Mouse (Mus musculus) midbrain, embryonic 13.5 days (tissue): ENCODE results near the gene Ggt1. TPM values are rescaled to one million over a fixed set of nuclear protein-coding genes. Genes with fewer than 3 reads are reported as not detected.

Experiments
- ATAC-seq: fragments of 200-750 bp; cut with Nextera tagmentation; 2 replicates; pipeline ENCODE4 v1.8.0; 2017; ENCODE audit warnings: mild to moderate bottlenecking, moderate TSS enrichment, moderate library complexity
- H3K27ac ChIP-seq: fragments of 300-500 bp; sonication (generic); 2 replicates; pipeline ENCODE4 v1.5.1; 2015; ENCODE audit warnings: inconsistent platforms, mild to moderate bottlenecking, moderate library complexity
- H3K27me3 ChIP-seq: fragments of 300-500 bp; sonication (generic); 2 replicates; pipeline ENCODE4 v1.6.1; 2015; ENCODE audit warnings: mild to moderate bottlenecking, inconsistent platforms
- H3K36me3 ChIP-seq: fragments of 300-500 bp; sonication (generic); 2 replicates; pipeline ENCODE4 v1.6.1; 2015; ENCODE audit warnings: mild to moderate bottlenecking, inconsistent platforms
- H3K4me1 ChIP-seq: fragments of 300-500 bp; sonication (generic); replicated peaks from 2 replicates; pipeline ENCODE4 v1.6.1; 2015; ENCODE audit warnings: inconsistent platforms
- H3K4me2 ChIP-seq: fragments of 300-500 bp; sonication (generic); replicated peaks from 2 replicates; pipeline ENCODE4 v1.6.1; 2015; ENCODE audit warnings: moderate library complexity, mild to moderate bottlenecking, inconsistent platforms
- H3K4me3 ChIP-seq: fragments of 300-500 bp; sonication (generic); replicated peaks from 2 replicates; pipeline ENCODE4 v1.5.1; 2015; ENCODE audit warnings: mild to moderate bottlenecking, inconsistent platforms
- H3K9ac ChIP-seq: fragments of 300-500 bp; sonication (generic); replicated peaks from 2 replicates; pipeline ENCODE4 v1.6.1; 2015; ENCODE audit warnings: mild to moderate bottlenecking, inconsistent platforms
- H3K9me3 ChIP-seq: fragments of 300-500 bp; sonication (generic); 2 replicates; pipeline ENCODE4 v1.6.1; 2016; ENCODE audit warnings: mild to moderate bottlenecking, inconsistent platforms
- WGBS: fragments of 180-500 bp; shearing (Covaris S2); methylation state at CpG from one replicate; pipeline ENCODE4 v1.1.7; 2015; 5-methylcytosine and 5-hydroxymethylcytosine counted together
- polyA plus RNA-seq: library from polyadenylated mRNA; unstranded; fragments of >200 nt; fragmentation: Nextera tagmentation; extraction: Ambion mirVana; gene quantifications from 2 replicates; pipeline ENCODE4 v1.2.1, GENCODE M21; 2015

Gene Ggt1
- polyA plus RNA-seq, 1 experiment from 2014 or later = 0.94 TPM

DNA sequence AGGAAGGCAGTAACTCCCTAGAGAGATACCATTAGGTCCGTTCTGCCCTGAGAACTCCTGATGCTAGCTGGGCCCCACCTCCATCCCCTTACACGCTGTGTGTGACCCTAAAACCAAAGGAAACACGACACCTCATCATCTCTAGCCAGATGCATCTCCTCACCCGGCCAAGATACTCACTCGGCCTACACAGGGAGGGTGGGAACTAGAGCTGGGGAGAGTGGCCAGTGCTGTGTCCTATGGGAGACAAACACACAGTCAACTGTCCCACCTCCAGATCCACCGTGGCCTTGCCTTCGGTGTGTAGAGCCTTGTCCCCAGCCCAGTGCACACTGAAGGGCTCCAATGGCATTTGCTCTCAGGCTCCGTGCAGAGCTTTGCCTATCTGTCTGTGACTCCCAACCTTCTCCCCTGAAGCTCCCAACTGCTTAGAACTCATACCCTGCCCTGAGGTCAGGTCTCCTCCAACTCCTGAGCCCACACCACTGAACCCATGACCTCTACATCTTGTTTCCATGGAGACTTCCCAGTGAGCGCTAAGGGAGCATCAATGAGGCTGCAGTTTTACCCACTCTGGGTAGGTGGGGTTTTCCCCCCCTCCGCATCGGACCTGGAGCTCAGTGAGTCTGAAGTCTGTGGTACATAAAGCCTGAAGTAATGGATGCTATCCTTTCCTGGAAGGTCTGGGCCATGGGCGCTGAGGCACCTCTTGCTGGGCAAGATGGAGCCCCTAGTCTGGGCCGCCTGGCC, 8.5 kb upstream of the Ggt1 start:
- Histone ChIP-seq H3K4me1 (peaks cover 23% of the 10 kb centered on the region), H3K27me3 (no peaks in the 10 kb centered on the region), H3K9ac (no peak overlapping the region), H3K4me3 (no peak overlapping the region), H3K9me3 (no peaks in the 10 kb centered on the region), H3K27ac (no peak overlapping the region), H3K36me3 (peaks cover 36% of the 10 kb centered on the region), H3K4me2 (no peak overlapping the region)
- WGBS = 74% methylated on average over 13 of the region's 13 CpGs
- no peak for ATAC-seq

DNA sequence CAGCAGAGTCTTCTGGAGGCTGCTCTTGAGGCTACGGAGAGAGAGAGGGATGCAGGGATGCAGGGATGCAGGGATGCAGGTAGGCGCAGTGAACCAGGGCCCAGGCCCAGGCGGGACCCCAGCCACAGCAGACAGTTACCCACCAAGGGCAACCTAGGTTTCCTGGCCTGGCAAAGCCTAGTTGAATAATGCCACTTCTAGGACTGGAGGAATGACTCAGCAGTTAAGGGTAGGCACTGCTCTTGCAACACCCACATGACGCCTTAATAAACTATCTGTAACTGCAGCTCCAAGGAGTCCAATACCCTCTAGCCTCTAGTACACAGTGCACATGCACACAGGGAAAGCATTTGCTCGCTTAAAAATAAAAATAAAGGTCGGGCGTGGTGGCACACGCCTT, 7.3 kb upstream of the Ggt1 start:
- H3K36me3 ChIP-seq = peaks cover 36% of the 10 kb centered on the region
- ATAC-seq = no peak

DNA sequence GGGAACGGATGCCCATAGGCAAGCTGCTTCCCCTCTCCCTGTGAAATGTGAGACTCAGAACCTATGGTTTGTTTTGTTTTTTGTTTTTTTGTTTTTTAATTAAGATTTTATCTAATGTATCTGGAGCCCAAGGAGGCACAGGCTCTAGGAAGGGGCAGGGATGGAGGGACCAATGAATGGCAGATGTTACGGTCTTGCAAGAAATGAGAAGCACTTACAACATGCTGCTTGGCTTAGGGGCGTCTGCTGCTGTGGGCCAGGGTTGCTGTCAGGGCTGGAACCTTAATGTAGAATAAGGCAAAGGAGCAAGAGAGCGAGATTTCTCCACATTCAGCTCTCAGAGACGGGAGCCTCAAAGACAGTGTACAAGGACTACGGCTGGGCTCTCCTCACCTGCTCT, 5.8 kb upstream of the Ggt1 start:
- peaks cover under 1% of the 10 kb centered on the region; the same call in 1 of the 2 replicates for H3K27me3 ChIP-seq
- H3K9me3 ChIP-seq = no peaks in the 10 kb centered on the region
- no peak overlapping the region for H3K4me3 ChIP-seq
- no peak overlapping the region for H3K9ac ChIP-seq
- ATAC-seq = no peak
- H3K4me1 ChIP-seq = peaks cover 36% of the 10 kb centered on the region
- 0 out of 2 replicates have a peak overlapping the region, but pooled peaks have one; percentile 9 for H3K4me2 ChIP-seq
- peaks cover 36% of the 10 kb centered on the region for H3K36me3 ChIP-seq
- 83% methylated on average over 6 of the region's 6 CpGs for WGBS
- peak overlapping the region; percentile 44; the same call in 1 of the 2 replicates for H3K27ac ChIP-seq

More for the DNA sequence above, 7.3 kb upstream of the Ggt1 start:
- WGBS = 89% methylated on average over 8 of the region's 8 CpGs
- no peak overlapping the region for H3K9ac ChIP-seq
- no peak overlapping the region for H3K4me3 ChIP-seq
- H3K4me2 ChIP-seq = no peak overlapping the region
- H3K27me3 ChIP-seq = no peaks in the 10 kb centered on the region
- peaks cover 31% of the 10 kb centered on the region for H3K4me1 ChIP-seq
- H3K9me3 ChIP-seq = no peaks in the 10 kb centered on the region
- H3K27ac ChIP-seq = no peak overlapping the region

DNA sequence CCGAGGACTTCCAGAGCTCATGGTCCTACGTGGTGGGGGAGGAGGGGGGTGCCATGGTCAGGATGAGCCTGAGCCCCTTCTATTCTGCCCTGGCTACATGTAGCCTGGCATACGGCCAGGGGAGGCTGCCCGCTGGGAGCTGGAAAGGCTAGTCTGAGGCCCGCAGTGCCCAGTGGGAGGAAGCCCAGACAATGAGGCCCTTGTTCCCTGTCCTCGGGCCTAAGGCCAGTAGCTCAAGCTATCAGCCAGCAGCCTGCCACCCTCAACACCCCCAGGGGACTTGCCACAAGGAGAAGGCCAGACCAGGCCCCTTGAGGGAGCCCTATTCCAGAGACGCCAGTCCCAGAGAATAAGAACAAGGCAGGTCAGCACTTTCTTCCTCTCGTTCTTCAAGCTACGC, 5.4 kb upstream of the Ggt1 start:
- H3K4me2 ChIP-seq = 0 out of 2 replicates have a peak overlapping the region, but pooled peaks have one; percentile 9
- peak overlapping the region; percentile 74 for H3K27ac ChIP-seq
- ATAC-seq = peak; percentile 49
- no peak overlapping the region for H3K9ac ChIP-seq
- 37% methylated on average over 9 of the region's 9 CpGs for WGBS
- H3K4me3 ChIP-seq = no peak overlapping the region
- peaks cover 5% of the 10 kb centered on the region for H3K27me3 ChIP-seq
- no peaks in the 10 kb centered on the region for H3K9me3 ChIP-seq
- peaks cover 36% of the 10 kb centered on the region for H3K36me3 ChIP-seq
- peaks cover 41% of the 10 kb centered on the region for H3K4me1 ChIP-seq

DNA sequence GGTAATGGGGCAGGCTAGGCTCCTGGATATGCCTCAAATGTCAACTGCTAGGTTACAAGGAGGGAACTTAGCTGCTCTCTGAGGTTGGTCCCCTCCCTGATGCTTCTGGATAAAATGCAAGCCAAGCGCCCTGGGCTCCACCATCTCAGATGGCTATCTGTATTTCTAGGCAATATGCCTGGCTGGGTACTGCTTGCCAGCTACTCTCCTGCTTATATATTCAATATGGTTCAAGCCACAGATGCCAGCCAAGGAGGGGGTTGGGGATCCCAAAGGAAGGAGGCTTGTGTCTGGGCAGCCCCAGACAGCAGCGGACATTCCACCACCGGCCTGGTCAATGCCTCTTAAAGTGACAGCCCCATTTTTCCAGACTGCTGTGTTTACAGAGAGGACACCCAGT, 2.9 kb upstream of the Ggt1 start:
- Histone ChIP-seq H3K4me1 (peaks cover 43% of the 10 kb centered on the region), H3K27me3 (peaks cover 19% of the 10 kb centered on the region), H3K36me3 (peaks cover 26% of the 10 kb centered on the region), H3K4me3 (peak overlapping the region; percentile 70), H3K4me2 (peak overlapping the region; percentile 89), H3K9ac (peak overlapping the region; percentile 86), H3K27ac (peak overlapping the region; percentile 93), H3K9me3 (no peaks in the 10 kb centered on the region)
- 26% methylated on average over 3 of the region's 3 CpGs for WGBS
- no peak for ATAC-seq

DNA sequence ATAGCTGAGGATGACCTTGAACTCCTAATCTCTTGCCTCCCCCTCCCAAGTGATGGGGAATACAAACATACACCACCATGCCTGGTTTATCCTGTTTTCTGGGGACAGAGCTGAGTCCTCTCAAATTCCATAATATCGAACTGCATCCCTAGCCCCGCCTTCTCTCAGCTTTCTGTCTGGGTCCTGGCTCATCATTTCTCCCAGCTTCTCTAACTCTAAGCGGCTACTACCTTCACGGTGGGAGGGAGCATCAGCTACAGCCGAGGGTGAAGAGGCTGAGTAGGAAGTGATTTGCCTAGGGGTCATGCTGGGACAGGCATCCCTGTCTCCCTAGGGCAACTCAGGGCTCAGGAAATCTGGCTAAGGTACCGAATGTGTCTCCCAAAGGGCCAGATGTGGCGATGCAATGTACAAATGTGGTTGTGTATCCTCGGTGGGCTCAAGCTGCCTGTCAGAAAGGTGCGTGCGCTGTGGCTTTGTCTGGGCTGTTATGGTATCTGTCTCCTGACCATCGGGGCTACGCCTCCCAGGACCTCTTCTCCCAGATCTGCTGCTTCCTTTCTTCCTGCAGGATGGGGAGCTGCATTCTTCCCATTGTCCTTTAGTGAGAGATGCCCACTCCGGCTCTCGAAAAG, 2.2 kb upstream of the Ggt1 start:
- ATAC-seq = peak; percentile 19
- peaks cover 43% of the 10 kb centered on the region for H3K4me1 ChIP-seq

DNA sequence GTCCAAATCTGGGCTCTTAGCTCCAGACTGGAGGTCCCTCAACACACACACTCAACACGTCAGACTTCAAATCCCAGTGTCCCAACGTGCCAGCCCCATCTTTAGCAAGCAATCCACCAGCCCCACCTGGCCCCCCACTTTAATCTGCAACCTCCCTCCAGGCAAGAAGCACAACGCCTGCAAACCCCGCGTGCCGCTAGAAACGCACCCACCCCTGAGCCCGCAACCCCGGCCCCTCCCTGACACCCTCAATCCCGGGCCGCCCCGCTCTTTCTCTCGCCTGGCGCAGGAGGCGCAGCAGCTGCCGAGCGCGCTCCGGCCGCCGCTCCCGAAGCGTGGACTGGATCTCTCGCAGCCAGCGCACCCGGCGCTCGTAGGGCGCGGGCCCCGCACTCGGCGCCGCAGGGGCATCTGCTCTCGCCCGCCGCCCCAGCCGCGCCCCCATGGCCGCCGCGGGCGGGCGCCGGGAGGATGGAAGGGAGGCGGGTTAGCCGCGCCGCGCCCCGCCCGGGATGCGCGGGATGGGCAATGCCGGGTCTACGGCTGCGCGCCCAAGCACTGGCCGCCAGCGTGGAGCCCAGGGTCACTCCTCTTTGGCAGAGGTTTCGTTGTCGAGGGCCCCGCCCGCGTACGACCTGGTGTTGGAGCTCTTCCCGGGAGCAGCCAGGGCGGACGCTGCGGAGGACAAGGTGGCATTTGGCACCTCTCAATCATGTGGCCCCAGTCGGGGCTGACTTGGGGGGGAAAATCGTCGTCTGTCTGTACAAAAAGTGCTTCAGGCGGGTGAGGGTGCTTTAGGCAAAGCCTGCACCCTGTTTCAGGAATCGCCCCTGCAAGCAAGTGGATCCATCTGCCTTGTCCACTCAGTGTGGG, 1.5 kb upstream of the Ggt1 start, which contains the start of gene Lrrc75b:
Gene Lrrc75b, minus strand, starts transcription at position 655 of the 873 bp plus-strand sequence.
- H3K4me1 ChIP-seq = peaks cover 43% of the 10 kb centered on the region
- peak within 1 kb of the TSS; percentile 89 for H3K4me2 ChIP-seq
- H3K9me3 ChIP-seq = no peaks in the 10 kb centered on the region
- peak within 1 kb of the TSS; percentile 86 for H3K9ac ChIP-seq
- WGBS = under 1% methylated on average over 75 of the region's 75 CpGs
- H3K36me3 ChIP-seq = peaks cover 17% of the 10 kb centered on the region
- peak within 1 kb of the TSS; percentile 93 for H3K27ac ChIP-seq
- peaks cover 19% of the 10 kb centered on the region for H3K27me3 ChIP-seq
- peak within 1 kb of the TSS; percentile 70 for H3K4me3 ChIP-seq
- ATAC-seq = peak; percentile 56

More for the DNA sequence above, 2.2 kb upstream of the Ggt1 start:
- Histone ChIP-seq H3K27ac (peak overlapping the region; percentile 93), H3K4me2 (peak overlapping the region; percentile 89), H3K9me3 (no peaks in the 10 kb centered on the region), H3K4me3 (peak overlapping the region; percentile 70), H3K36me3 (peaks cover 20% of the 10 kb centered on the region), H3K9ac (peak overlapping the region; percentile 86), H3K27me3 (peaks cover 19% of the 10 kb centered on the region)
- WGBS = 3% methylated on average over 14 of the region's 14 CpGs

DNA sequence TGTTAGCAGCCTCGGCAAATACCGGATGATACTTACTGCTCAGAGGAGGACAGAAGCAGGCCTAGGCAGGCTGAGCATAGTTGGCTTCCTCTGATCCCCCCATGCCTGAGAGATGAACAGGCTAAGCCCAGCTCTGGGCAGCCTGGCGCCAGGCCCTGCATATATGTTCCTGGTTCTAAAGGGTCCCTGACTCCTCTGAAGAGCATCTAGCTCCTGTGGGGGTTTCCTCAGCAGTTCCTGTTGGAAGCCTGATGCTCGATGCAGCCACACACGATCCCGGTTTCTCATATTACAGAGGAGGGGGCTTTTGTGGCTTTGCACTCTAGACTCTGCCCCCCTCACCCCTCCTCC, 880 bp upstream of the Ggt1 start:
- peak; percentile 53 for ATAC-seq

DNA sequence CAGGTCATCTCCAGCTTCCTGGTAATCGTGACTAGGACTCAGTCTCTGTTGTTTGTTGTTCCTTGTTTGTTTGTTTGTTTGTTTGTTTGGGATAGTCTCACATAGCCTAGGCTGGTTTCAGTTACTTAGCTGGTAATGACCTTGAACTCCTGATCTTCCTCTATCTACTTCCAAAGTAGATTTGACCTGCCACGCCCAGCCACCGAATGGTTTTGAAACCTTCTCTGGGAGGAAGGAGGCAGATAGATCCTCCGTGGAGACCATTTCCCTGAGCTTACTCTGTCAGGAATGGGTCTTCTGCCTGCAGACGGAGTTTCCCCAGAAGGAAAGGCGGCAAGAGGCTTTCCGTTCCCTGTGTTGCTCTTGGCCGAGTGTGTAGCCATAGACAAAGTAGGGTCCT, 1.2 kb downstream of the Ggt1 start:
- 88% methylated on average over 8 of the region's 8 CpGs for WGBS

More for the DNA sequence above, 880 bp upstream of the Ggt1 start:
- Histone ChIP-seq H3K4me2 (peak overlapping the region; percentile 89), H3K36me3 (peaks cover 15% of the 10 kb centered on the region), H3K27ac (peak overlapping the region; percentile 93), H3K9ac (peak overlapping the region; percentile 86), H3K27me3 (peaks cover 19% of the 10 kb centered on the region), H3K4me3 (peak overlapping the region; percentile 70), H3K4me1 (peaks cover 43% of the 10 kb centered on the region), H3K9me3 (no peaks in the 10 kb centered on the region)
- WGBS = 12% methylated on average over 6 of the region's 6 CpGs

DNA sequence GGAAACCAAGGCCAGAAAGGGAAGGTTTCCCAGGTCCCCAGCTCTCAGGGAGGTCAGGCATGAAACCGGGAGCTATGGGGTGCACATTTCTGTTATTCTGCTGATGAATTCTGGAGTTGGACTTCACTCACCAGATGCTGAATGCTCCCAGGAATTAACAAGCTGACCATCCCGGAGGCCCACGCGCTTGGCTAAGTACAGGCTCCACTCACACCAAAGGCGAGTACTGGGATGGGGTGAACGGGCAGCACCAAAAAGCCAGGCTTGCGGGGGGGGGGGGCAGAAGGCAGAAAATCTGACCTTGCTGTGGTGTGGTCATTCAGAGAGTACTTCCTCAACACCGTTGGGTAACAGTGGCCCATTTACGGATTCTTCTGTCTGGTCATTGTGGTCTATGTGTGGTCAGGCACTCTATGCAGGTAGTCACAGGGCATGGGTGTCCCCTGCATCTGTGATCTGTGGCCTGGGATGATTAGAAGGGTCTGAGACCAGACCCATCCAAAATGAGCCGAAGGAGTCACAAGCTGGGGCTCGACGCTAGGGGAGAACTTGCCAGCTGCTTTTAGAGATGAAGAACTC, 3.4 kb downstream of the Ggt1 start:
- Histone ChIP-seq H3K36me3 (no peaks in the 10 kb centered on the region), H3K9ac (no peak overlapping the region), H3K4me3 (no peak overlapping the region), H3K9me3 (no peaks in the 10 kb centered on the region), H3K27ac (no peak overlapping the region), H3K4me1 (peaks cover 11% of the 10 kb centered on the region), H3K4me2 (no peak overlapping the region), H3K27me3 (peaks cover 26% of the 10 kb centered on the region)
- 87% methylated on average over 12 of the region's 12 CpGs for WGBS
- no peak for ATAC-seq

More for the DNA sequence above, 1.2 kb downstream of the Ggt1 start:
- no peak overlapping the region for H3K4me2 ChIP-seq
- no peak overlapping the region for H3K27ac ChIP-seq
- H3K9ac ChIP-seq = no peak overlapping the region
- H3K4me3 ChIP-seq = no peak overlapping the region
- peaks cover 23% of the 10 kb centered on the region for H3K4me1 ChIP-seq
- H3K9me3 ChIP-seq = no peaks in the 10 kb centered on the region
- no peak for ATAC-seq
- H3K27me3 ChIP-seq = peaks cover 19% of the 10 kb centered on the region
- no peaks in the 10 kb centered on the region for H3K36me3 ChIP-seq

DNA sequence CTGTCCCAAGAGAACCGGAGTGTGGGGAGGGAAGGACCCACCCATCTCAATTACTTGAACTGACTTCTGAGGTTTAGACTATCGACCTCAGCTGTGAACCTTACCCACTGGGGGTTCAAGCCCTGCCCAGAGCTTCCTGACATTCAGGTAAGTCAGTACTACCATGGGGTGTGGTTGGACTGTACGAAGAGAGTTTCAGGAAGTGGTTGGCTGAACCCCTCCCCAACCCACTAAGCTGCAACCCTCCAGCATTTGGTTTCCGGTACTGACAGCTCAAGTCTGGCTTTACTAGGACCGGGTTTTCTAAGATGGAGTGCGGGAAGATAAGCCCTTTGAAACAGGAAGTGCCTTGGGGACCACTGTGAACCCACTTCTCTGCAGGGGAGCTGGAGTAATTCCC, 4.0 kb downstream of the Ggt1 start:
- no peaks in the 10 kb centered on the region for H3K9me3 ChIP-seq
- H3K9ac ChIP-seq = no peak overlapping the region
- ATAC-seq = no peak
- no peak overlapping the region for H3K4me3 ChIP-seq
- no peaks in the 10 kb centered on the region for H3K36me3 ChIP-seq
- 86% methylated on average over 6 of the region's 6 CpGs for WGBS
- H3K27me3 ChIP-seq = peaks cover 26% of the 10 kb centered on the region
- no peak overlapping the region for H3K27ac ChIP-seq
- peaks cover 8% of the 10 kb centered on the region for H3K4me1 ChIP-seq
- no peak overlapping the region for H3K4me2 ChIP-seq
